Mouse (Mus musculus): ENCODE results near the gene Olfm2.

DNA sequence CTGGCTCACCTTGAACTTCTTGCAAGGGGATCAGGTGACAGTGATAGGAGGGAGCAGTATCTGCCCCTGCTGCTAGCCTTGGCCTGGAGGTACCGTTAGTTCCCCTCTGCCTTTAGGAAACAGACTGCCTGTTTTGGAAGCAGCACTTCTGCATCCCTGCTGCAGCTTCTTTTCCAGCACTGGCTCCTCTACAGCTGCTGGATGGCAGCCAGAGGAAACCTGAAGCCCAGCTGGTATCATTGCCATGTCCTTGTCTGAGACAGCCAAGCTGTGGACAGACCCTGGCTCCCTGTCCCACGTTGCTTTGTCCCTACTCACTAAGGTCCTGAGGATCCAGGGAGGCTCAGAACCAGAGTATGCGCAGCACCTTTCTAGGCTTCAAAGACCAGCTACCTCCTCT is 88.6 kb downstream of the Olfm2 start:
- TF ChIP-seq CTCF (IDR thresholded peaks at IDR 0.05; ENCODE audit: control insufficient read depth, insufficient read depth, insufficient read length) (no peak), MYOG (IDR thresholded peaks at IDR 0.05; ENCODE audit: control insufficient read depth, extremely low read depth, insufficient read length) (no peak), MYOD1 (IDR thresholded peaks at IDR 0.05; ENCODE audit: control insufficient read depth, insufficient read length, low read depth) (no peak), MAX (IDR thresholded peaks at IDR 0.05) (no peak), USF1 (IDR thresholded peaks at IDR 0.05; ENCODE audit: low read depth) (no peak), CEBPB (IDR thresholded peaks at IDR 0.05; ENCODE audit: low read depth) (no peak)

All from C2C12 (cell line).